Comparison of ENCODE assay signal across 9 mouse cellular contexts in genomic region chr16:91548586-91548985, GRCm38 (mm10). TPM values are rescaled to one million over a fixed set of nuclear protein-coding genes. Genes with fewer than 3 reads are reported as not detected.
DNase-seq lines count a peak whose midpoint lies in the region; ATAC-seq and TF ChIP-seq lines count a peak whose summit lies in the region.
"Had no signal": no experiment of that assay in that cellular context is flagged by ENCODE, and none has a peak within 500 bp of the region (broad histone marks: within the 10 kb centered on the region; RNA-seq: fewer than 3 reads in every experiment).

No protein-coding gene starts in this region.

- peak overlapping the region; percentile 83 for H3K4me2 ChIP-seq in kidney, embryonic 15.5 days
- peak overlapping the region; percentile 69 for H3K4me2 ChIP-seq in midbrain, embryonic 14.5 days (ENCODE audit: low read length)

- 0 out of 2 replicates have a peak, but pooled peaks cover 3% of the 10 kb centered on the region for H3K36me3 ChIP-seq in kidney, embryonic 15.5 days
- no peaks in the 10 kb centered on the region for H3K36me3 ChIP-seq in midbrain, embryonic 14.5 days (ENCODE audit: control insufficient read depth, insufficient read depth, low read length)

- H3K9me3 ChIP-seq in kidney, embryonic 15.5 days (replicated peaks) = no peaks in the 10 kb centered on the region
- H3K9me3 ChIP-seq in midbrain, embryonic 14.5 days (ENCODE audit: control insufficient read depth, low read length) = no peaks in the 10 kb centered on the region

- no peak for TF ChIP-seq CTCF in bone marrow, adult 2 months (IDR thresholded peaks at IDR 0.05; ENCODE audit: control insufficient read depth, insufficient read depth, low read length)

- DNase-seq in kidney, postnatal 36 days = no peak
- peak; percentile 35 to 52 for DNase-seq in heart, postnatal 10 days
- no peak for DNase-seq in midbrain, embryonic 14.5 days
- DNase-seq in B cell, adult 2 months = no peak
- DNase-seq in adrenal gland, adult 2 months = no peak
- no peak for DNase-seq in layer of hippocampus, adult 8-10 months (ENCODE audit: low spot score in 2 of 2)
- DNase-seq: left cerebral cortex, postnatal 4 days had no signal

- H3K4me3 ChIP-seq in kidney, embryonic 15.5 days (replicated peaks) = peak overlapping the region; percentile 94
- peak overlapping the region; percentile 61 for H3K4me3 ChIP-seq in bone marrow, adult 2 months (replicated peaks; ENCODE audit: control insufficient read depth, low read depth, low read length)
- peak overlapping the region; percentile 13; the same call in 1 of the 2 replicates for H3K4me3 ChIP-seq in midbrain, embryonic 14.5 days (replicated peaks; ENCODE audit: low read depth, low read length)

- no peak overlapping the region for H3K27ac ChIP-seq in kidney, embryonic 15.5 days
- peak overlapping the region; percentile 15; the same call in 1 of the 2 replicates for H3K27ac ChIP-seq in bone marrow, adult 2 months (ENCODE audit: control insufficient read depth, insufficient read depth, low read depth, low read length, poor library complexity)
- H3K27ac ChIP-seq in midbrain, embryonic 14.5 days (replicated peaks; ENCODE audit: low read depth, low read length) = no peak overlapping the region

- intact Hi-C loops in heart, postnatal 10 days (cut with DNase I) = no loop called here

- 33% methylated on average over 5 of the region's 5 CpGs for WGBS in kidney, embryonic 15.5 days
- 22% methylated on average over 5 of the region's 5 CpGs for WGBS in bone marrow, adult 2 months
- 48% methylated on average over 5 of the region's 5 CpGs for WGBS in midbrain, embryonic 14.5 days

- ATAC-seq in kidney, embryonic 15.5 days (replicated peaks; ENCODE audit: low FRiP score) = no peak
- ATAC-seq in midbrain, embryonic 14.5 days (ENCODE audit: low FRiP score, low TSS enrichment) = no peak

- no peak overlapping the region for H3K9ac ChIP-seq in kidney, embryonic 15.5 days
- H3K9ac ChIP-seq in midbrain, embryonic 14.5 days (replicated peaks; ENCODE audit: low read length) = no peak overlapping the region

- no peak for TF ChIP-seq POLR2A in bone marrow, adult 2 months (IDR thresholded peaks at IDR 0.05; ENCODE audit: borderline replicate concordance, control insufficient read depth, low read depth, low read length)

- peaks cover 70% of the 10 kb centered on the region for H3K4me1 ChIP-seq in kidney, embryonic 15.5 days
- peaks cover 10% of the 10 kb centered on the region; the same call in 1 of the 2 replicates for H3K4me1 ChIP-seq in bone marrow, adult 2 months (ENCODE audit: control insufficient read depth, insufficient read depth, low read length)
- peaks cover 19% of the 10 kb centered on the region for H3K4me1 ChIP-seq in midbrain, embryonic 14.5 days (ENCODE audit: control insufficient read depth, insufficient read depth, low read length)

- no peaks in the 10 kb centered on the region for H3K27me3 ChIP-seq in kidney, embryonic 15.5 days
- H3K27me3 ChIP-seq in midbrain, embryonic 14.5 days (ENCODE audit: control insufficient read depth, insufficient read depth, low read length) = no peaks in the 10 kb centered on the region

RNA-seq across cellular contexts. Expression of gene Ifngr2, which starts 1.7 kb away (rescaled TPM):
- polyA plus RNA-seq in kidney, embryonic 15.5 days (2015; fragmentation: Nextera tagmentation; extraction: Ambion mirVana) = 52.0 and 55.9 TPM in 2 replicates
- 11.1 and 27.7 TPM in 2 replicates for polyA plus RNA-seq in bone marrow, adult 2 months (2011; ENCODE audit: insufficient read depth, insufficient read length, low replicate concordance, missing spikeins)
- total RNA-seq in heart, postnatal 10 days (2021) = 100 to 1,000 TPM; 116 to 132 TPM
- 90.2 and 94.2 TPM in 2 replicates for polyA plus RNA-seq in midbrain, embryonic 14.5 days (2014; fragmentation: Nextera tagmentation; extraction: Ambion mirVana)
- 10 to 100 TPM; 19.9 to 34.0 TPM for total RNA-seq in adrenal gland, adult 2 months (2021)
- 25.1 and 39.2 TPM in 2 replicates for polyA plus RNA-seq in adrenal gland, adult 2 months (2012; rRNA removed)
- total RNA-seq in layer of hippocampus, adult 8-10 months (2022) = 10 to 100 TPM; 38.9 to 52.7 (median 46.3) TPM

RNA-seq across cellular contexts. Expression of gene Tmem50b, which starts 49.0 kb away (rescaled TPM):
- polyA plus RNA-seq in kidney, embryonic 15.5 days (2015; fragmentation: Nextera tagmentation; extraction: Ambion mirVana) = 35.6 and 35.8 TPM in 2 replicates
- 7.3 and 17.5 TPM in 2 replicates for polyA plus RNA-seq in bone marrow, adult 2 months (2011; ENCODE audit: insufficient read depth, insufficient read length, low replicate concordance, missing spikeins)
- 10 to 100 TPM; 46.9 to 55.3 TPM for total RNA-seq in heart, postnatal 10 days (2021)
- polyA plus RNA-seq in midbrain, embryonic 14.5 days (2014; fragmentation: Nextera tagmentation; extraction: Ambion mirVana) = 72.3 and 77.8 TPM in 2 replicates
- total RNA-seq in adrenal gland, adult 2 months (2021) = 10 to 100 TPM; 60.0 to 62.2 TPM
- polyA plus RNA-seq in adrenal gland, adult 2 months (2012; rRNA removed) = 27.4 and 34.4 TPM in 2 replicates
- total RNA-seq in layer of hippocampus, adult 8-10 months (2022) = 100 to 1,000 TPM in 2 of 4 experiments, 10 to 100 TPM in 2; 78.8 to 108 (median 89.8) TPM

Comparison
In these comparisons a context has a peak if more than half of its experiments do, and no peak if none do; other contexts are left out.
1. H3K4me3 ChIP-seq: peak in every context shown above with its lines; median percentile 94 in kidney, embryonic 15.5 days; 61 in bone marrow, adult 2 months; 13 in midbrain, embryonic 14.5 days.
2. DNase-seq: peak in heart, postnatal 10 days (2 of 2); none in kidney, postnatal 36 days (0 of 2), midbrain, embryonic 14.5 days (single experiment), B cell, adult 2 months (0 of 2), adrenal gland, adult 2 months (single experiment) and layer of hippocampus, adult 8-10 months (0 of 2).